29 mouse cellular contexts compared by ENCODE assay signal in the genomic region with DNA sequence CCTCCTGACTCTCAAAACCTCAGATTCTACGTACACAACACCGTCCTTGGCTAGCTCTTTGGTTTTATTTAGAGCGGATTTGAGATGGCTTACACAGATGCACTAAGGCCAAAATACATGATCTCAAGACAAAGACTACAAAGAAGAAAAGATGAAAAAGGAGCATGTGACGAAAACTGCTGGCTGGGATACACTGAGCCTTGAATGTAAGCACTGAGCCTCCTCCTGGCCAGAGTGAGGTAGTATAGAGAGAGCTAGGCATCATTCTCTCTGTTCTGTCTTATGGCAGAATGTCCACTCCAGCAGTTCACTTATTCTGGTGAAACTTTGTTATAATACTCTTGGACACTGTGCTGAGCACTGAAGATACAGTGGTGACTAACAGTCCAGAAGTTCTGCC.
DNase-seq lines count a peak whose midpoint lies in the region; ATAC-seq and TF ChIP-seq lines count a peak whose summit lies in the region.
"Had no signal": no experiment of that assay in that cellular context is flagged by ENCODE, and none has a peak within 500 bp of the region (broad histone marks: within the 10 kb centered on the region; RNA-seq: fewer than 3 reads in every experiment).

No protein-coding gene starts in this region.

- H3K27ac ChIP-seq in heart, adult 2 months: no peak overlapping the region
- no peak overlapping the region for H3K27ac ChIP-seq in liver, postnatal 0 days (ENCODE audit: low read depth)
- H3K27ac ChIP-seq in liver, embryonic 12.5 days: no peak overlapping the region
- H3K27ac ChIP-seq in hindbrain, embryonic 16.5 days (ENCODE audit: low read depth, low read length): no peak overlapping the region
- H3K27ac ChIP-seq: embryonic facial prominence, embryonic 12.5 days; hindbrain, embryonic 14.5 days; liver, embryonic 13.5 days; midbrain, embryonic 12.5 days had no signal

- no peak overlapping the region for H3K9ac ChIP-seq in heart, adult 2 months (ENCODE audit: low read depth, low read length)
- H3K9ac ChIP-seq in liver, postnatal 0 days (replicated peaks): no peak overlapping the region
- H3K9ac ChIP-seq in liver, embryonic 12.5 days: no peak overlapping the region
- H3K9ac ChIP-seq in hindbrain, embryonic 16.5 days (ENCODE audit: low read depth, low read length): no peak overlapping the region
- H3K9ac ChIP-seq: embryonic facial prominence, embryonic 12.5 days; heart, embryonic 12.5 days; hindbrain, embryonic 14.5 days; liver, embryonic 13.5 days; midbrain, embryonic 12.5 days had no signal

- H3K79me2 ChIP-seq in heart, adult 2 months (replicated peaks; ENCODE audit: control insufficient read depth, insufficient read depth, low read length): no peaks in the 10 kb centered on the region

- TF ChIP-seq POLR2A in heart, adult 2 months (IDR thresholded peaks at IDR 0.05; ENCODE audit: insufficient read depth, low read depth, low read length): no peak
- TF ChIP-seq POLR2A in brain, embryonic 14.5 days (IDR thresholded peaks at IDR 0.05; ENCODE audit: borderline replicate concordance, extremely low read depth, insufficient read depth, insufficient read length, poor library complexity, severe bottlenecking): no peak

- ATAC-seq in liver, postnatal 0 days: no peak
- no peak for ATAC-seq in liver, embryonic 12.5 days
- ATAC-seq in hindbrain, embryonic 16.5 days: no peak
- ATAC-seq: forebrain, embryonic 16.5 days; inflammation-experienced regulatory T-cells, adult 6 months had no signal

- no peaks in the 10 kb centered on the region for H3K4me1 ChIP-seq in heart, adult 2 months (ENCODE audit: control insufficient read depth, insufficient read depth, low read length)
- H3K4me1 ChIP-seq in liver, postnatal 0 days (ENCODE audit: insufficient read depth): no peaks in the 10 kb centered on the region
- H3K4me1 ChIP-seq in liver, embryonic 12.5 days: no peaks in the 10 kb centered on the region
- no peaks in the 10 kb centered on the region for H3K4me1 ChIP-seq in hindbrain, embryonic 16.5 days (ENCODE audit: control insufficient read depth, insufficient read depth, low read depth, low read length)
- H3K4me1 ChIP-seq: embryonic facial prominence, embryonic 12.5 days; heart, embryonic 12.5 days; liver, embryonic 13.5 days; megakaryocyte, embryonic 14.5 days; midbrain, embryonic 12.5 days had no signal

- H3K27me3 ChIP-seq in heart, adult 2 months (ENCODE audit: control insufficient read depth, insufficient read depth, low read length): no peaks in the 10 kb centered on the region; the same call in 1 of the 2 replicates
- no peaks in the 10 kb centered on the region for H3K27me3 ChIP-seq in liver, postnatal 0 days (ENCODE audit: insufficient read depth, low read length)
- no peaks in the 10 kb centered on the region for H3K27me3 ChIP-seq in liver, embryonic 12.5 days (replicated peaks)
- H3K27me3 ChIP-seq in hindbrain, embryonic 16.5 days (replicated peaks; ENCODE audit: control insufficient read depth, insufficient read depth, low read length): no peaks in the 10 kb centered on the region
- H3K27me3 ChIP-seq: embryonic facial prominence, embryonic 12.5 days; heart, embryonic 12.5 days; liver, embryonic 13.5 days; megakaryocyte, embryonic 14.5 days; midbrain, embryonic 12.5 days had no signal

- no peak overlapping the region for H3K4me2 ChIP-seq in liver, postnatal 0 days (ENCODE audit: low read depth, low read length)
- no peak overlapping the region for H3K4me2 ChIP-seq in liver, embryonic 12.5 days
- H3K4me2 ChIP-seq in hindbrain, embryonic 16.5 days (ENCODE audit: low read length): no peak overlapping the region
- H3K4me2 ChIP-seq: embryonic facial prominence, embryonic 12.5 days; heart, embryonic 12.5 days; hindbrain, embryonic 14.5 days; liver, embryonic 13.5 days; midbrain, embryonic 12.5 days had no signal

- peak; percentile 35 for TF ChIP-seq CTCF in heart, adult 2 months (IDR thresholded peaks at IDR 0.05)
- TF ChIP-seq CTCF in liver, postnatal 0 days (IDR thresholded peaks at IDR 0.05; ENCODE audit: low read depth): 0 out of 2 replicates have a peak, but pooled peaks have one; percentile 12
- no peak for TF ChIP-seq CTCF in brain, embryonic 14.5 days (IDR thresholded peaks at IDR 0.05; ENCODE audit: borderline replicate concordance, extremely low read depth, insufficient read depth, insufficient read length)

- no peaks in the 10 kb centered on the region for H3K9me3 ChIP-seq in liver, postnatal 0 days (ENCODE audit: low read length)
- no peaks in the 10 kb centered on the region for H3K9me3 ChIP-seq in liver, embryonic 12.5 days (replicated peaks)
- H3K9me3 ChIP-seq in hindbrain, embryonic 16.5 days (ENCODE audit: control insufficient read depth, low read length): no peaks in the 10 kb centered on the region
- H3K9me3 ChIP-seq: embryonic facial prominence, embryonic 12.5 days; heart, embryonic 12.5 days; liver, embryonic 13.5 days; midbrain, embryonic 12.5 days had no signal

- DNase-seq in heart, adult 2 months: no peak
- no peak for DNase-seq in heart, postnatal 36 days
- no peak for DNase-seq in liver, postnatal 0 days
- DNase-seq in CD4-positive helper T cell, adult 2 months (ENCODE audit: low read depth, low spot score): peak; percentile 27
- DNase-seq in brain, embryonic 14.5 days (ENCODE audit: low read depth): peak; percentile 20
- no peak for DNase-seq in layer of hippocampus, adult 8-10 months (ENCODE audit: low spot score in 2 of 2)
- DNase-seq: adrenal gland, adult 8-10 months; cerebellum, adult 11 months; cerebellum, adult 9-10 months; cerebellum, postnatal 36 days; embryo, embryonic 11 days; gastrocnemius, postnatal 14 days; kidney, adult 8-10 months; kidney, postnatal 25 days; layer of hippocampus, postnatal 36 days; left cerebral cortex, postnatal 4 days; liver, embryonic 13.5 days; lung, adult 2 months; lung, postnatal 4 days had no signal

- H3K36me3 ChIP-seq in heart, adult 2 months (ENCODE audit: control insufficient read depth, insufficient read depth, low read length): no peaks in the 10 kb centered on the region
- no peaks in the 10 kb centered on the region for H3K36me3 ChIP-seq in liver, postnatal 0 days (replicated peaks; ENCODE audit: insufficient read depth, low read length)
- no peaks in the 10 kb centered on the region for H3K36me3 ChIP-seq in liver, embryonic 12.5 days
- no peaks in the 10 kb centered on the region for H3K36me3 ChIP-seq in hindbrain, embryonic 16.5 days (ENCODE audit: control insufficient read depth, insufficient read depth, low read length)
- H3K36me3 ChIP-seq: embryonic facial prominence, embryonic 12.5 days; heart, embryonic 12.5 days; liver, embryonic 13.5 days; midbrain, embryonic 12.5 days had no signal

- 92% methylated on average over 4 of the region's 4 CpGs for WGBS in heart, adult 2 months
- WGBS in liver, postnatal 0 days (ENCODE audit: insufficient replicate concordance): 82% methylated on average over 4 of the region's 4 CpGs
- 72% methylated on average over 4 of the region's 4 CpGs for WGBS in liver, embryonic 12.5 days (ENCODE audit: insufficient replicate concordance)
- WGBS in hindbrain, embryonic 16.5 days: 90% methylated on average over 4 of the region's 4 CpGs

- intact Hi-C loops in heart, adult 2 months (cut with DNase I): no loop called here
- intact Hi-C loops in heart, postnatal 36 days (cut with DNase I): no loop called here

- H3K4me3 ChIP-seq in heart, adult 2 months: no peak overlapping the region
- no peak overlapping the region for H3K4me3 ChIP-seq in liver, postnatal 0 days (ENCODE audit: low read depth, low read length)
- H3K4me3 ChIP-seq in liver, embryonic 12.5 days: no peak overlapping the region
- no peak overlapping the region for H3K4me3 ChIP-seq in hindbrain, embryonic 16.5 days (ENCODE audit: low read length)
- H3K4me3 ChIP-seq: embryonic facial prominence, embryonic 12.5 days; heart, embryonic 12.5 days; liver, embryonic 13.5 days; megakaryocyte, embryonic 14.5 days; midbrain, embryonic 12.5 days; myocyte had no signal

- TF ChIP-seq EP300 in heart, adult 2 months (IDR thresholded peaks at IDR 0.05; ENCODE audit: insufficient read depth, low read depth, low read length): no peak
- no peak for TF ChIP-seq EP300 in liver, postnatal 0 days (IDR thresholded peaks at IDR 0.05; ENCODE audit: low read depth)

Comparison
In these comparisons a context has a peak if more than half of its experiments do, and no peak if none do; other contexts are left out.
1. DNase-seq: peak in CD4-positive helper T cell, adult 2 months (single experiment) and brain, embryonic 14.5 days (single experiment); none in heart, adult 2 months (0 of 2), heart, postnatal 36 days (0 of 2), liver, postnatal 0 days (single experiment) and layer of hippocampus, adult 8-10 months (0 of 2).